Mouse (Mus musculus) midbrain, embryonic 14.5 days (tissue): Measurements from ENCODE around the gene Tmem8. TPM values are rescaled to one million over a fixed set of nuclear protein-coding genes. Genes with fewer than 3 reads are reported as not detected.

Experiments
- ATAC-seq: fragments of 200-750 bp; cut with Nextera tagmentation; 2 replicates; pipeline ENCODE4 v1.8.0; 2017; ENCODE audit warnings: moderate number of reproducible peaks, moderate library complexity; ENCODE audit not compliant: low FRiP score, low TSS enrichment
- DNase-seq: peaks from one replicate; pipeline ENCODE4 v3.0.0-alpha.2; 2015
- H3K27ac ChIP-seq: fragments of 300-500 bp; sonication (generic); replicated peaks from 2 replicates; pipeline ENCODE4 v1.5.1; 2014; ENCODE audit warnings: mild to moderate bottlenecking, low read depth, low read length, moderate library complexity
- H3K27me3 ChIP-seq: fragments of 300-500 bp; sonication (generic); 2 replicates; pipeline ENCODE4 v1.6.1; 2014; ENCODE audit warnings: low read length, control low read depth, mixed read lengths; ENCODE audit not compliant: control insufficient read depth, insufficient read depth
- H3K36me3 ChIP-seq: fragments of 300-500 bp; sonication (generic); 2 replicates; pipeline ENCODE4 v1.6.1; 2014; ENCODE audit warnings: low read length, control low read depth; ENCODE audit not compliant: control insufficient read depth, insufficient read depth
- H3K4me1 ChIP-seq: fragments of 300-500 bp; sonication (generic); 2 replicates; pipeline ENCODE4 v1.6.1; 2014; ENCODE audit warnings: mild to moderate bottlenecking, antibody characterized with exemption, low read length, control low read depth; ENCODE audit not compliant: control insufficient read depth, insufficient read depth
- H3K4me2 ChIP-seq: fragments of 300-500 bp; sonication (generic); 2 replicates; pipeline ENCODE4 v1.6.1; 2014; ENCODE audit warnings: mild to moderate bottlenecking, low read length, moderate library complexity
- H3K4me3 ChIP-seq: fragments of 300-500 bp; sonication (generic); replicated peaks from 2 replicates; pipeline ENCODE4 v1.5.1; 2014; ENCODE audit warnings: low read depth, low read length
- H3K9ac ChIP-seq: fragments of 300-500 bp; sonication (generic); replicated peaks from 2 replicates; pipeline ENCODE4 v1.6.1; 2014; ENCODE audit warnings: mild to moderate bottlenecking, low read length, moderate library complexity
- H3K9me3 ChIP-seq: fragments of 300-500 bp; sonication (generic); 2 replicates; pipeline ENCODE4 v1.6.1; 2016; ENCODE audit warnings: low read length, control low read depth, mixed read lengths; ENCODE audit not compliant: control insufficient read depth
- WGBS: fragments of 180-500 bp; shearing (Covaris S2); extraction: QIAGEN DNeasy Blood & Tissue Kit; methylation state at CpG from one replicate; pipeline ENCODE4 v1.1.7; 2014; 5-methylcytosine and 5-hydroxymethylcytosine counted together
- polyA plus RNA-seq: library from polyadenylated mRNA; unstranded; fragments of >200 nt; fragmentation: Nextera tagmentation; extraction: Ambion mirVana; gene quantifications from 2 replicates; pipeline ENCODE4 v1.2.1, GENCODE M21; 2014

Gene Tmem8
- polyA plus RNA-seq, 1 experiment from 2014 or later: 2.4 TPM

DNA sequence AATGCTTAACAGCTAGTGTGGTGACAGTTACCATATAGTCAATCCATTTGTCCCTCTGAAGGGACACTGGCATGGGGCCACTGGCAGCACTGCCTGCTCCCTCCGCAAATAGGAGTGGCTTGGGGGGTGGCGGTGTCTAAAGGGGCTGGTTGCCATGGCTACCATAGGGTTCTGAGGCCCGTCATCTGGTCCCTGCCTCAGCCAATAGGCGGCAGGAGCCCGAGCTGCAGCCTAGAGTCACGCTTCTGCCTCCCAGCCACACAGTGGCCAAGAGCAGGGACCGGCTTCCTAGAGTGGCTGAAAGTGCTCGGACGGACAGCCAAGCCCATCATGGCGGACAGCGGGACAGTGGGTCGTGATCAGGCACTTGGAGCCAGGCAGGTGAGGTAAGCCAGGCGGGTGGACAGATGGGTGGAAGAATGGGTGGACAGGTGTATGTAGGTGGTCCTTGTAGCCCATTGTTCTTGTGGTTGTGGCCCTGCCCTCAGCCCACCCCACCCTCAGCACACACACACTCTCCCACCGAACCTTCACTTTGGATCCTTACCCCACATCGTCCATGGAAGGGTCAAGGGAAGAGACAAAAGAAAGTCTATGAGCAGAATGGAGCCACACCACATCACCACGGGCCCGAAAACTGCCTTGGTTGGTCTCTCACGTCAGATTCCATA lies 18.1 kb downstream of the Tmem8 start:
- H3K9me3 ChIP-seq: no peaks in the 10 kb centered on the region
- ATAC-seq (peak; percentile 83), DNase-seq (peak; percentile 88)
- H3K36me3 ChIP-seq: peaks cover 40% of the 10 kb centered on the region
- WGBS: 32% methylated on average over 18 of the region's 18 CpGs
- peak overlapping the region; percentile 66 for H3K9ac ChIP-seq
- peak overlapping the region; percentile 66 for H3K4me2 ChIP-seq
- peak overlapping the region; percentile 85 for H3K27ac ChIP-seq
- peaks cover 13% of the 10 kb centered on the region for H3K4me1 ChIP-seq
- peak overlapping the region; percentile 44 for H3K4me3 ChIP-seq
- H3K27me3 ChIP-seq: no peaks in the 10 kb centered on the region

DNA sequence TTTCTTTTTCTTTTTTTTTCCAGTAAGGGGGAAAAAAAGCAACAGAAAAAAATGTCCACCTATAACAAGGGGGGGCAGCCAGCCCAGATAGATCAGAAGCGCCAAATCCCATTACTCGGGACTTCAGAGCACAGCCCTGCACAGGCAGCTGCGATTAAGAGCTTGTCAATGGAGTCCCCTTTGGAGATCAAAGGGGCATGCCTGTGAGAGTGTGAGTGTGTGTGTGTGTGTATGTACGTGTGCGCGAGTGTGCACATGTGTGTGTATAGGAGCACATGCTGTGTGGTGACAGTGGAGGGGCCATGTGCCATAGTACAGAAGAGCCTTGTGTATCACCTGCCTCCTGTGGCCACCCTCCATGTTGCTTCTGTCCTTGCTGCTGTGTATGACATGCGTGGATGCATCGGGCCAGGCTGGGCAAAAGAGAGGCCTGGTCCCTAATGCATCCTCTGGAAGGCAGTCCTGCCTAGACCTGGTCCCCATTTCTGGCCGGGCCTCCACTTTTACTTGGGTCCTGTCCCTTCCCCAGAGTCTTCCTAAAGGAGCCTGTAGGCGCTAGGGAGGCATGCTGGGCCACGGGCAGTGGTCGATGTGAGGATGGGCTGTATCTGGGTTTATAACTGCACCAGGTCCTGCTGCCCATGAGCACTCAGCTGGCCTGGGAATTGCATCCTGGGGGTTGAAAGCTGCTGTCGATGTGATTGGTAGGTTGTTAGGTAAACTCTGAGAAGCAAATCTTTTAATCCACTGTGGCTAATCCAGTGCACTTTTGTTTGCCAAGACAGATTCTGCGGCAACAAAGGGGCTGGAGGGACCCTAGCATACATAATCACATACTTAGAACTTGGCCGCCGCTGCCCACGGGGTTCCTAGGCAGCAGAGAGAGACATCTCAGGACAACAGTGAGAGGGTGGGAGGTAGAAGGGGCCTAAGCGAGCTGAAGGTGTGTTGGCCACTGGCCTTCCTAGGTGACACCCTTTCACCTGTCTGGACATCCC lies 19.1 kb downstream of the Tmem8 start:
- peaks cover 30% of the 10 kb centered on the region for H3K36me3 ChIP-seq
- 20% methylated on average over 18 of the region's 18 CpGs for WGBS
- ATAC-seq: peak; percentile 70
- peak overlapping the region; percentile 85 for H3K27ac ChIP-seq
- H3K9me3 ChIP-seq: no peaks in the 10 kb centered on the region
- H3K27me3 ChIP-seq: no peaks in the 10 kb centered on the region
- H3K9ac ChIP-seq: peak overlapping the region; percentile 66
- peak overlapping the region; percentile 66 for H3K4me2 ChIP-seq
- H3K4me1 ChIP-seq: peaks cover 13% of the 10 kb centered on the region
- peak overlapping the region; percentile 44 for H3K4me3 ChIP-seq
- peak; percentile 79 for DNase-seq

DNA sequence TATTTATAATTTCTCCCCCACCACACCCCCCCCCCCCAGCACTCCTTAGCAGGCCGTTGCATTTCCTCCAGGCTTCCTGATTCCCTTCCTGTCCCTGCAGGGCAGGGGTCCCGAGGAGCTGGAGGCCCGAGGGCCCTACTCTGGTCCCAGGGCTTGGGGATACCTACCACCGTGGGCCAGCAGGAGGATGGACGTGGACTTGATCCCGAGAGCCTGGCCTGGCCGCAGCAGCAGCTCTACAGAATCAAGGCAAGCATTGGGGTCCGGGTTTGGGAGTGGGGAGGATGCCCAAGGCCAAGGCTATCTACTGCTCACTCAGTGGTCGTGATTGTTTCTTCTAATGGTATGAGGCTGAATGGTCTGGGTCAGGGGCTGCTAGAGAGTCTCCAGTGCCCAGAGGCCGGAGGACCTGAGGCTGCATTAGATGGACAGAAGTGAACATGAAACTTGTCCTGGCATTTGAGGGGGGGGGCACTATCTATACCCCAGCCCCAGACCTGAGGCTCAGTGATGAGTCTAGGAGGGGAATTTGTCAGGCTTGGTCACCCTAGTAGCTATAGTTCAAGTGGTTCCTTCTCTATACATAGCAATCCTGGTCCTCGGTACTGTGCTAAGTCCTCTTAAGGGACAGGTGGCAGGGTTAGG lies 24.1 kb downstream of the Tmem8 start:
- no peak overlapping the region for H3K27ac ChIP-seq
- no peak overlapping the region for H3K4me3 ChIP-seq
- no peaks in the 10 kb centered on the region for H3K36me3 ChIP-seq
- no peaks in the 10 kb centered on the region for H3K27me3 ChIP-seq
- peaks cover 40% of the 10 kb centered on the region for H3K4me1 ChIP-seq
- H3K9ac ChIP-seq: no peak overlapping the region
- H3K9me3 ChIP-seq: no peaks in the 10 kb centered on the region
- WGBS: 87% methylated on average over 11 of the region's 11 CpGs
- ATAC-seq: no peak
- no peak overlapping the region; the same call in 1 of the 2 replicates for H3K4me2 ChIP-seq
- no peak for DNase-seq

DNA sequence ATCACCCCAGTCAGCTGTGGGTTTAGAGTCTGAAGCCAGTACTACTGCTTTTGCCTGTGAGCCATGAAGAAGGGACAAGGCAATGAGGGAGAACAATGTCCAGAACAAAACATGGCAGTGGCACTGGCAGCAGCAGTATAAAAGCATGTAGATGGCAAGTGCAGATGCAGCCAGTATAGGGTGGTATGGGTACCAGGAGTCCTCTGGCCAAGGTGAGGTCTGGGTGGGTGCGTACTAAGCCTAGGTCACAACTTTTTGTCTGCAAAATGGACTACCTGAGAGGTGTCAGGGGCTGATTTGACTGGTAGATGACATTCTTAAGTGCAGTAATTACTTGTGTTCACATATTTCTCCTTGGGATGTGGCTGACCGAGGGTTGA lies 24.6 kb downstream of the Tmem8 start:
- H3K9ac ChIP-seq: no peak overlapping the region
- H3K9me3 ChIP-seq: no peaks in the 10 kb centered on the region
- peak overlapping the region; percentile 81 for H3K4me2 ChIP-seq
- ATAC-seq (no peak), DNase-seq (no peak)
- WGBS: 81% methylated on average over 2 of the region's 2 CpGs
- peaks cover 5% of the 10 kb centered on the region for H3K36me3 ChIP-seq
- H3K4me1 ChIP-seq: peaks cover 36% of the 10 kb centered on the region
- H3K27ac ChIP-seq: peak overlapping the region; percentile 94
- no peaks in the 10 kb centered on the region for H3K27me3 ChIP-seq
- peak overlapping the region; percentile 80 for H3K4me3 ChIP-seq

DNA sequence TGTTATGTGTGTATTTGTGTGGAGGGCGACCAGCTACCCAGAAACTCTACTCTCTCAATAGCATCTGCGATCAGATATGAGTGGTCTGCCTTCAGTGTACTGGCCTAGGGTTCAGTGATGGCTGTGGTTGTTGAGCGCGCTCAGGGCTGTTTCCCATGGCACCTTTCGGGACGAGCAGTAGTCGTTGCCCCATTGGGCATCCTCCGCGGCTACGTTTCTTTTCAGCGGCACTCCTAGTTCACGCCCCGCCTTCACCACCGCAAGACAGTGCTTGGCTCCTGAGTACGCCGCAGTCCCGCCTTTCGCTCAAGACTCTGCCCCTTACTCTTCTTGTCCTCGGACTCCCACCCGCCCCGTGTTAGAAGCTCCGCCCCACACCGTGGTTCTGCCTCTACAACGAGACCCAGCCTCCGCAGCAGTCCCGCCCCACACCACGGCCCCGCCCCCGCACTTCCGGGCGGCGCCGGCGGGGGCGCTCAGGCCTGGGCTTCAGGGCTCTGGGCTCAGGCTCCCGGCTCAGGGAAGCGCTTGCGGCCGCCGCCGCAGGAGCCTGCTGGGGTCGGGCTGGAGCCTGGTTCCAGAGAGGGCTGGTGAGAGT lies 25.2 kb downstream of the Tmem8 start, which contains the start of gene Axin1:
Gene Axin1 (plus strand): TSS at position 450 of the 598 bp plus-strand sequence.
- ATAC-seq (peak; percentile 96), DNase-seq (peak; percentile 97)
- WGBS: 1% methylated on average over 42 of the region's 42 CpGs
- Histone ChIP-seq H3K9ac (peak within 1 kb of the TSS; percentile 95), H3K4me3 (peak within 1 kb of the TSS; percentile 80), H3K4me1 (peaks cover 32% of the 10 kb centered on the region), H3K4me2 (peak within 1 kb of the TSS; percentile 81), H3K9me3 (no peaks in the 10 kb centered on the region), H3K36me3 (peaks cover 11% of the 10 kb centered on the region), H3K27ac (peak within 1 kb of the TSS; percentile 94), H3K27me3 (no peaks in the 10 kb centered on the region)

GRCm38 (mm10) chr17:26138901-26139381 lies 25.8 kb downstream of the Tmem8 start:
- WGBS: under 1% methylated on average over 51 of the region's 58 CpGs
- H3K4me3 ChIP-seq: peak overlapping the region; percentile 80
- H3K4me1 ChIP-seq: peaks cover 29% of the 10 kb centered on the region
- H3K4me2 ChIP-seq: peak overlapping the region; percentile 81
- ATAC-seq: peak; percentile 74
- no peaks in the 10 kb centered on the region for H3K9me3 ChIP-seq
- peak overlapping the region; percentile 94 for H3K27ac ChIP-seq
- H3K36me3 ChIP-seq: peaks cover 16% of the 10 kb centered on the region
- no peaks in the 10 kb centered on the region for H3K27me3 ChIP-seq
- H3K9ac ChIP-seq: peak overlapping the region; percentile 95
- DNase-seq: peak; percentile 67

- Histone ChIP-seq H3K27ac (no peak overlapping the region), H3K4me2 (no peak overlapping the region), H3K4me1 (peaks cover 25% of the 10 kb centered on the region), H3K27me3 (no peaks in the 10 kb centered on the region), H3K9ac (no peak overlapping the region), H3K9me3 (no peaks in the 10 kb centered on the region), H3K4me3 (no peak overlapping the region), H3K36me3 (peaks cover 45% of the 10 kb centered on the region)
- no peak for ATAC-seq
- DNase-seq: no peak
- 94% methylated on average over 4 of the region's 4 CpGs for WGBS
Measured at GRCm38 (mm10) chr17:26142796-26143195, 29.7 kb downstream of the Tmem8 start.

DNA sequence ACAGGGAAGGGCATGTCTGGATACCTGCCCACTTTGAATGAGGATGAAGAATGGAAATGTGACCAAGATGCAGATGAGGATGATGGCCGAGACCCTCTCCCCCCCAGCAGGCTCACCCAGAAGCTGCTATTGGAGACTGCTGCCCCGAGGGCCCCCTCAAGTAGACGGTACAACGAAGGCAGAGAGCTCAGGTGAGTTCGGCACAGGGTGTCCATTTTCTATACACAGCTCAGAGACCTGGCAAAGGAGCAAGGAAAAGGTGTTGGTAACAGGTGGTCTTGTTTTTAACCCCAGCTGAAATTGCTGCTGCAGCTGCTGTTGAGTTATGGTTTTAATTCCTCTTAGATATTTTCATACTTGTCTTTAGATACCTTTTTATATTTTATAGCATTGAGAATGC lies 30.3 kb downstream of the Tmem8 start:
- peaks cover 50% of the 10 kb centered on the region for H3K36me3 ChIP-seq
- ATAC-seq (no peak), DNase-seq (no peak)
- H3K27me3 ChIP-seq: no peaks in the 10 kb centered on the region
- no peak overlapping the region for H3K9ac ChIP-seq
- peaks cover 21% of the 10 kb centered on the region for H3K4me1 ChIP-seq
- H3K4me3 ChIP-seq: no peak overlapping the region
- no peak overlapping the region for H3K27ac ChIP-seq
- H3K4me2 ChIP-seq: no peak overlapping the region
- no peaks in the 10 kb centered on the region for H3K9me3 ChIP-seq
- 93% methylated on average over 5 of the region's 5 CpGs for WGBS
